Mouse (Mus musculus) lung, embryonic 16.5 days (tissue): ENCODE measurements around the gene Khsrp. TPM values are rescaled to one million over a fixed set of nuclear protein-coding genes. Genes with fewer than 3 reads are reported as not detected.
A peak's percentile ranks its signal among the peaks of the same experiment; 100 is the strongest.

Experiments used
- ATAC-seq: fragments of 200-750 bp; cut with Nextera tagmentation; 2 replicates; pipeline ENCODE4 v1.8.0; 2017; ENCODE audit warnings: low read depth, mild to moderate bottlenecking, moderate library complexity
- H3K27ac ChIP-seq: fragments of 300-500 bp; sonication (generic); 2 replicates; pipeline ENCODE4 v1.5.1; 2014; ENCODE audit warnings: mild to moderate bottlenecking, control low read depth, low read length
- H3K27me3 ChIP-seq: fragments of 300-500 bp; sonication (generic); 2 replicates; pipeline ENCODE4 v1.6.1; 2014; ENCODE audit warnings: low read depth, low read length, mixed read lengths; ENCODE audit not compliant: control insufficient read depth, insufficient read depth
- H3K36me3 ChIP-seq: fragments of 300-500 bp; sonication (generic); 2 replicates; pipeline ENCODE4 v1.6.1; 2014; ENCODE audit warnings: low read length; ENCODE audit not compliant: control insufficient read depth, insufficient read depth
- H3K4me1 ChIP-seq: fragments of 300-500 bp; sonication (generic); replicated peaks from 2 replicates; pipeline ENCODE4 v1.6.1; 2014; ENCODE audit warnings: low read length, mixed read lengths; ENCODE audit not compliant: control insufficient read depth, insufficient read depth
- H3K4me2 ChIP-seq: fragments of 300-500 bp; sonication (generic); 2 replicates; pipeline ENCODE4 v1.6.1; 2014; ENCODE audit warnings: low read depth, low read length, control low read depth
- H3K4me3 ChIP-seq: fragments of 300-500 bp; sonication (generic); 2 replicates; pipeline ENCODE4 v1.5.1; 2014; ENCODE audit warnings: mild to moderate bottlenecking, low read length, control low read depth
- H3K9ac ChIP-seq: fragments of 300-500 bp; sonication (generic); 2 replicates; pipeline ENCODE4 v1.6.1; 2014; ENCODE audit warnings: low read length, control low read depth
- H3K9me3 ChIP-seq: fragments of 300-500 bp; sonication (generic); 2 replicates; pipeline ENCODE4 v1.6.1; 2016; ENCODE audit warnings: low read length; ENCODE audit not compliant: control insufficient read depth
- WGBS: fragments of 180-500 bp; shearing (Covaris S2); extraction: QIAGEN DNeasy Blood & Tissue Kit; methylation state at CpG from one replicate; pipeline ENCODE4 v1.1.7; 2014; 5-methylcytosine and 5-hydroxymethylcytosine counted together
- polyA plus RNA-seq: library from polyadenylated mRNA; unstranded; fragments of >200 nt; fragmentation: Nextera tagmentation; extraction: Ambion mirVana; gene quantifications from 2 replicates; pipeline ENCODE4 v1.2.1, GENCODE M21; 2015

The Khsrp gene
- polyA plus RNA-seq, 1 experiment from 2014 or later = 23.7 TPM

GRCm38 (mm10) chr17:57011236-57012141 lies 19.8 kb downstream of the Khsrp start, which contains the start of the genes Gtf2f1 and Gm17949:
Gtf2f1 (minus strand) TSS chr17:57011288.
Gm17949 (plus strand) TSS chr17:57011469.
- H3K4me1 ChIP-seq = peaks cover 17% of the 10 kb centered on the region
- peak within 1 kb of the TSS; percentile 92 for H3K27ac ChIP-seq
- peak within 1 kb of the TSS; percentile 67 for H3K4me3 ChIP-seq
- H3K4me2 ChIP-seq = peak within 1 kb of the TSS; percentile 79
- H3K27me3 ChIP-seq = no peaks in the 10 kb centered on the region
- H3K36me3 ChIP-seq = peaks cover 13% of the 10 kb centered on the region
- WGBS = under 1% methylated on average over 51 of the region's 51 CpGs
- H3K9me3 ChIP-seq = no peaks in the 10 kb centered on the region
- H3K9ac ChIP-seq = peak within 1 kb of the TSS; percentile 78
- ATAC-seq = peak; percentile 94

- Histone ChIP-seq H3K9me3 (no peaks in the 10 kb centered on the region), H3K4me3 (peak overlapping the region; percentile 67), H3K4me1 (peaks cover 17% of the 10 kb centered on the region), H3K9ac (peak overlapping the region; percentile 67), H3K27me3 (no peaks in the 10 kb centered on the region), H3K27ac (peak overlapping the region; percentile 53), H3K36me3 (peaks cover 18% of the 10 kb centered on the region), H3K4me2 (peak overlapping the region; percentile 76)
- 0% methylated on average over 19 of the region's 19 CpGs for WGBS
- peak; percentile 29 for ATAC-seq
Observed at GRCm38 (mm10) chr17:57010911-57011235, 20.4 kb downstream of the Khsrp start.

GRCm38 (mm10) chr17:57007137-57007905 lies 24.0 kb downstream of the Khsrp start:
- Histone ChIP-seq H3K36me3 (peaks cover 36% of the 10 kb centered on the region), H3K4me2 (no peak overlapping the region), H3K9me3 (no peaks in the 10 kb centered on the region), H3K27ac (no peak overlapping the region), H3K4me3 (no peak overlapping the region), H3K27me3 (no peaks in the 10 kb centered on the region), H3K9ac (no peak overlapping the region), H3K4me1 (peaks cover 13% of the 10 kb centered on the region)
- ATAC-seq = no peak
- 91% methylated on average over 13 of the region's 13 CpGs for WGBS

- H3K36me3 ChIP-seq = peaks cover 42% of the 10 kb centered on the region
Observed at GRCm38 (mm10) chr17:57003994-57004393, 27.3 kb downstream of the Khsrp start.

GRCm38 (mm10) chr17:57001228-57001627 lies 30.1 kb downstream of the Khsrp start:
- H3K27ac ChIP-seq = no peak overlapping the region
- no peak for ATAC-seq
- no peak overlapping the region for H3K4me2 ChIP-seq
- H3K27me3 ChIP-seq = no peaks in the 10 kb centered on the region
- no peak overlapping the region for H3K9ac ChIP-seq
- H3K9me3 ChIP-seq = no peaks in the 10 kb centered on the region
- no peak overlapping the region for H3K4me3 ChIP-seq
- H3K4me1 ChIP-seq = peaks cover 5% of the 10 kb centered on the region
- peaks cover 29% of the 10 kb centered on the region for H3K36me3 ChIP-seq
- WGBS = 41% methylated on average over 8 of the region's 8 CpGs

More at GRCm38 (mm10) chr17:57003994-57004393, 27.3 kb downstream of the Khsrp start:
- H3K27ac ChIP-seq = no peak overlapping the region
- no peak overlapping the region for H3K4me3 ChIP-seq
- H3K9me3 ChIP-seq = no peaks in the 10 kb centered on the region
- no peak overlapping the region for H3K4me2 ChIP-seq
- whole genome bisulfite sequencing = 80% methylated on average over 7 of the region's 7 CpGs
- no peaks in the 10 kb centered on the region for H3K4me1 ChIP-seq
- no peak overlapping the region for H3K9ac ChIP-seq
- H3K27me3 ChIP-seq = no peaks in the 10 kb centered on the region
- no peak for ATAC-seq

GRCm38 (mm10) chr17:56999968-57000609 lies 31.2 kb downstream of the Khsrp start, which contains the start of gene Pspn:
Pspn (minus strand) TSS chr17:57000018.
- Histone ChIP-seq H3K4me2 (no peak within 1 kb of the TSS), H3K4me1 (peaks cover 5% of the 10 kb centered on the region), H3K27ac (no peak within 1 kb of the TSS), H3K27me3 (no peaks in the 10 kb centered on the region), H3K4me3 (no peak within 1 kb of the TSS), H3K9me3 (no peaks in the 10 kb centered on the region), H3K36me3 (peaks cover 24% of the 10 kb centered on the region), H3K9ac (no peak within 1 kb of the TSS)
- 81% methylated on average over 9 of the region's 9 CpGs for WGBS
- no peak for ATAC-seq

- no peak for ATAC-seq
- no peak overlapping the region for H3K9ac ChIP-seq
- WGBS = 91% methylated on average over 9 of the region's 9 CpGs
- no peaks in the 10 kb centered on the region for H3K27me3 ChIP-seq
- H3K36me3 ChIP-seq = peaks cover 23% of the 10 kb centered on the region
- H3K9me3 ChIP-seq = no peaks in the 10 kb centered on the region
- H3K4me2 ChIP-seq = no peak overlapping the region
- H3K4me1 ChIP-seq = peaks cover 5% of the 10 kb centered on the region
- no peak overlapping the region for H3K4me3 ChIP-seq
- no peak overlapping the region for H3K27ac ChIP-seq
Observed at GRCm38 (mm10) chr17:56999414-56999813, 31.9 kb downstream of the Khsrp start.

GRCm38 (mm10) chr17:56997029-56997667 lies 34.2 kb downstream of the Khsrp start, which contains the start of gene Alkbh7:
Alkbh7 (plus strand) TSS chr17:56997339.
- no peaks in the 10 kb centered on the region for H3K27me3 ChIP-seq
- under 1% methylated on average over 38 of the region's 38 CpGs for WGBS
- H3K4me2 ChIP-seq = peak within 1 kb of the TSS; percentile 73
- peak; percentile 99 for ATAC-seq
- peak within 1 kb of the TSS; percentile 75 for H3K4me3 ChIP-seq
- peaks cover 29% of the 10 kb centered on the region for H3K36me3 ChIP-seq
- peaks cover 5% of the 10 kb centered on the region for H3K4me1 ChIP-seq
- peak within 1 kb of the TSS; percentile 67 for H3K27ac ChIP-seq
- H3K9ac ChIP-seq = peak within 1 kb of the TSS; percentile 74
- H3K9me3 ChIP-seq = no peaks in the 10 kb centered on the region
